Mouse (Mus musculus) T-helper 17 cell (primary cell): ENCODE results near the gene Sod2.
"Not testable (repeated sequence)": the region's sequence is repeated elsewhere in the genome, so short reads cannot be mapped to it uniquely, and the experiment has no call there.

Experiments
- in situ Hi-C, 2 experiments: fragments of 300-600 bp; cut with MboI, MseI; formaldehyde crosslinking; loops; 1 replicate in 1 of 2; 2 replicates in 1 of 2; pipeline ENCODE4 v1.15.1; 2025; ENCODE audit warnings: high pct_unique_total_duplicates in 2 of 2

Gene Sod2

GRCm38 (mm10) chr17:13009887-13010286, 3.2 kb downstream of the Sod2 start:
- in situ Hi-C loops = no loop called here

GRCm38 (mm10) chr17:13013316-13013715, 6.7 kb downstream of the Sod2 start:
- in situ Hi-C loops = no loop called here

GRCm38 (mm10) chr17:13036627-13037192, 30.1 kb downstream of the Sod2 start:
- in situ Hi-C loops = loop anchor here in 1 of 2 experiments (5.0 kb wide), 1 partner anchor 296 kb away; no protein-coding TSS in a partner anchor

GRCm38 (mm10) chr17:13043846-13044673, 37.4 kb downstream of the Sod2 start:
- in situ Hi-C loops = loop anchor here in 1 of 2 experiments (10.0 kb wide), 1 partner anchor 501 kb away; no protein-coding TSS in a partner anchor

- in situ Hi-C loops = not testable (repeated sequence)
These were observed 45.6 kb downstream of the Sod2 start, which contains the start of gene Gpr31b for GRCm38 (mm10) chr17:13052124-13052813. TSS of gene Gpr31b (minus strand) at chr17:13052296.

- in situ Hi-C loops = loop anchor here in 1 of 2 experiments (5.0 kb wide), 2 partner anchors 46 to 296 kb away; no protein-coding TSS in a partner anchor
These were observed 54.2 kb downstream of the Sod2 start, which contains the start of gene Tcp10b for GRCm38 (mm10) chr17:13060804-13061203. TSS of gene Tcp10b (plus strand) at chr17:13061104.

GRCm38 (mm10) chr17:13062882-13063281, 56.2 kb downstream of the Sod2 start:
- in situ Hi-C loops = loop anchor here in 1 of 2 experiments (5.0 kb wide), 2 partner anchors 44 to 294 kb away; no protein-coding TSS in a partner anchor

GRCm38 (mm10) chr17:13067864-13068385, 61.3 kb downstream of the Sod2 start:
- in situ Hi-C loops = not testable (repeated sequence)

- in situ Hi-C loops = not testable (repeated sequence)
These were observed 62.6 kb downstream of the Sod2 start for GRCm38 (mm10) chr17:13069227-13069626.
